Mouse (Mus musculus): Measurements from ENCODE around the gene Gbp10. TPM values are rescaled to one million over a fixed set of nuclear protein-coding genes. Genes with fewer than 3 reads are reported as not detected.
"Not testable (repeated sequence)": the region's sequence is repeated elsewhere in the genome, so short reads cannot be mapped to it uniquely, and the experiment has no call there.

The Gbp10 gene
- 0.90 and 1.4 TPM in 2 replicates for polyA plus RNA-seq (2012; rRNA removed)

DNA sequence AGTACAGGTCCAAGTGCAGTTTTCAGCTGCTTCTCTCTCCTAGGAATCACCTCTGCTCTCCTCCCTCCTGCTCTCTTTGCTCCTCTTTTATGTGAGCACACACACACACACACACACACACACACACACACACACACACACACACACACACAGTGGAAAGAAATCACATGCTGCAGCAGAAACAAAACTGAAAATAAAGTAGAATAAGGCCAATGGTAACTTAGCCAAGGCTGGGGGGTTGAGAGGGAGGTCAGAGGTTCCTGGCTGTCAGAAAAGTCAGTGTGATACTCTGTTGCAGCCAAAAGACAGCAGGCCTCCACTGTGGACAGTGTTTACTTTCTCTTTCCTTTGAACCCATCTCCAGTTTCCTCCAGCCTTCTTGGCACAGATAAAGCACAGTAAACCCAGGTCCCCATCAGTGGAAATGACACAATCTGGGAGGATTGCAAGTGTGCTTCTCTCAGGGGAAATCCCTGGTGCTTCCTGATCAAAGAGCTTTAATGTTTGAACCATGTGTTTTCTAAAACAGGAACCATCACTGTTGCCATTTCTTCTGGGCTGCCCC, at the start of gene Gbp10:
TSS of gene Gbp10 (minus strand) at position 51 of the 565 bp plus-strand sequence.
- H3K4me1 ChIP-seq (ENCODE audit: control insufficient read depth, insufficient read depth, low read length); H3K36me3 ChIP-seq (ENCODE audit: control insufficient read depth, insufficient read depth, low read length); H3K27me3 ChIP-seq (replicated peaks; ENCODE audit: control insufficient read depth, insufficient read depth, low read length); H3K4me3 ChIP-seq (ENCODE audit: insufficient read depth, low read depth, low read length): not testable (repeated sequence)
- DNase-seq = peak; percentile 52
- peak within 1 kb of the TSS; percentile 20; the same call in 1 of the 2 replicates for H3K27ac ChIP-seq (ENCODE audit: insufficient read depth, low read depth, low read length)

DNA sequence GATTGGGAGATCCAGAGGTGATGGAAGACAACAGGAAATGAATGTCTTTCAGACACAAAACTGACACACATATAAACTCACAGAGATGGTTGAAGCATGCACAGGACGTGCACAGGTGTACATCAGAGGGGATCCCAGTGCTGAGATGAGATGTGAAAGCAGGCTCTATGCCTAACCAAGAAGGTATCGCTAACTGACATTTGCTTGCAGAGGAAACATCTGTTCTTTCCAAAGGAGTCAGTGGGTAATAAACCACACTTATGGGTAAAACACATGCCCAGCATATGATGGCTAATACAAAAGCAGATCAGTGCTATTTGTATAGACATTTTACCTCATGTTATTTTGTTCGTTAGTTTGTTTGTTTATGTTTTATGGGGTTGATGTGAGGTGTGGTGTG, 21.3 kb upstream of the Gbp10 start:
- whole genome bisulfite sequencing = 100% methylated on average over 1 of the region's 3 CpGs
- not testable (repeated sequence) for H3K27ac ChIP-seq (ENCODE audit: insufficient read depth, low read depth, low read length); H3K4me1 ChIP-seq (ENCODE audit: control insufficient read depth, insufficient read depth, low read length); H3K27me3 ChIP-seq (replicated peaks; ENCODE audit: control insufficient read depth, insufficient read depth, low read length); H3K4me3 ChIP-seq (ENCODE audit: insufficient read depth, low read depth, low read length); H3K36me3 ChIP-seq (ENCODE audit: control insufficient read depth, insufficient read depth, low read length); DNase-seq

DNA sequence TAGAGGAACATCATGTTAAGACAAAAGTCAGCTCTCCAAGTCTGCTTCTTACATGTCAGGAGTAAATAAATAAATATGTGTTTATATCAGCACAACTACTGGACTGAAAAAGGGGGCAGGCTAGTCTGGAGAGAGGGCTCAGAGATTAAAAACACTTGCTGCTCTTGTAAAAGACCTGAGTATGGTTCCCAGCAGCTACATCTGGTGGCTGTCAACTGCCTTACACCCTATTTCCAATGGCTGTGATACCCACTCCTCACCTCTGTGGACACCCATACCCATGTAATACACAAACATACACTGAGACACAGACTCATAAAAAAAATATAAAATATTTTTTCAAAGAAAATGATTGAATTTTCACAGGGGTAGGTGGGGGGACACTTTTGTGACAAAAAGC, 13.2 kb upstream of the Gbp10 start:
- Histone ChIP-seq H3K27me3 (replicated peaks; ENCODE audit: control insufficient read depth, insufficient read depth, low read length) (no peaks in the 10 kb centered on the region), H3K36me3 (ENCODE audit: control insufficient read depth, insufficient read depth, low read length) (no peaks in the 10 kb centered on the region), H3K27ac (ENCODE audit: insufficient read depth, low read depth, low read length) (no peak overlapping the region), H3K4me1 (ENCODE audit: control insufficient read depth, insufficient read depth, low read length) (no peaks in the 10 kb centered on the region), H3K4me3 (ENCODE audit: insufficient read depth, low read depth, low read length) (no peak overlapping the region)
- DNase-seq = no peak
- TF ChIP-seq CTCF (conservative IDR thresholded peaks at IDR 0.05; ENCODE audit: insufficient read depth, insufficient read length, low read depth, low read length) (no peak), POLR2A (IDR thresholded peaks at IDR 0.05; ENCODE audit: low read depth, low read length) (no peak)

DNA sequence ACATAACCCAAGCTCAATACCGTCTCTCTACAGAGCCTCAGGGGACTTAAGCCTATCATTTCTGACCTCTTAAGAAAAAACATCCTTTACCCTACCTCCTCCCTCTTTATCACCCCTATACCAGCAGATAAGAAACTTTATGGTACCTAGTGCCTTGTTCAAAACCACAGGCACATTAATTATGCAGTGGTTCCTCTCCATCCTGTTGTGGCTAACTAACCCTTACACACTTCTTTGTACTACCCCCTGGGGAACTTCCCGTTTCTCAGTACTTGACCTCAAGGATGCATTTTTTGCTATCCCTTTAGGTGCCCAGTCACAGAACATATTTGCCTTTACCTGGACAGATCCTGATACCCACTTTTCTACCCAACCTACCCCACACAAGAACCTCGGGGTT, 5.4 kb upstream of the Gbp10 start:
- 71% methylated on average over 3 of the region's 3 CpGs for WGBS
- H3K27ac ChIP-seq (ENCODE audit: insufficient read depth, low read depth, low read length); H3K4me1 ChIP-seq (ENCODE audit: control insufficient read depth, insufficient read depth, low read length); H3K27me3 ChIP-seq (replicated peaks; ENCODE audit: control insufficient read depth, insufficient read depth, low read length); DNase-seq; H3K4me3 ChIP-seq (ENCODE audit: insufficient read depth, low read depth, low read length); H3K36me3 ChIP-seq (ENCODE audit: control insufficient read depth, insufficient read depth, low read length): not testable (repeated sequence)

DNA sequence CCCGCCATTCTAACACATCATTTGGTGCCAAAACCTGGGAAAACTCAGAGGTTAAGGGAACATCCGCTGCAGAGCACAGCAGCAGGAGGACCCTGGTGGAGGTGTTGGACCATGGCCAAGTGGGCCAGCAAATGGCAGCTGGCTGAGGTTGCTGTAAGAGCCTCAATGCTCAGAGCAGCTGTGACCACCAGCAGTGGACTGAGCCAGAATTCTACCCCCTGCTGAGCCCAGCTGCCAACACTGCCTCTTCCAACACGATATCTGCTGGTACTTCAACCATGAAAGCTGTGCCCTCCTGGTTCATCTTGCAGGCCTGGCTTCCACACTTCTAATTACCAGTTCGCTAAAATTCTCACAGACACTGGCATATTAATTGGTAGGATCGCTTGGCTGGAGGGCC, 1.6 kb upstream of the Gbp10 start:
- H3K4me3 ChIP-seq (ENCODE audit: insufficient read depth, low read depth, low read length); DNase-seq; H3K27ac ChIP-seq (ENCODE audit: insufficient read depth, low read depth, low read length); H3K4me1 ChIP-seq (ENCODE audit: control insufficient read depth, insufficient read depth, low read length); H3K27me3 ChIP-seq (replicated peaks; ENCODE audit: control insufficient read depth, insufficient read depth, low read length); H3K36me3 ChIP-seq (ENCODE audit: control insufficient read depth, insufficient read depth, low read length): not testable (repeated sequence)
- WGBS = 65% methylated on average over 5 of the region's 5 CpGs

DNA sequence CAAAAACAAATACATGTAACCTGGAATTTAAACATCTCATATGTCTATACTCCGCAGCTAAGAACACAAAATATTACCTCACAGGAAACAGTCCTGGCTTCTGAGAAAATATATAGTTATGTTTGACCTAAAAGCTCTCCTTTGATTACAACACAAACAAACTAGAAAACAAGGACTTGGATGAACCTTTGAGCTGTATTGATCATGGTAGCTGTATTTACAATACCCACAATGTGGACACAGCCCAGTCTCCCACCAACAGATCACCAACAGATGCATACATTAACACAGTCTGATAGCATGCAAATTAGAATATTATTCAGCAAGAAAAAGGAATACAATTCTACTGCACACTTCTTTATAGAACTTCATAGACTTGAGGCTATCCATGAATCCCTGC, 931 bp downstream of the Gbp10 start:
- WGBS = 68% methylated on average over 1 of the region's 1 CpGs
- not testable (repeated sequence) for DNase-seq; H3K27ac ChIP-seq (ENCODE audit: insufficient read depth, low read depth, low read length)

DNA sequence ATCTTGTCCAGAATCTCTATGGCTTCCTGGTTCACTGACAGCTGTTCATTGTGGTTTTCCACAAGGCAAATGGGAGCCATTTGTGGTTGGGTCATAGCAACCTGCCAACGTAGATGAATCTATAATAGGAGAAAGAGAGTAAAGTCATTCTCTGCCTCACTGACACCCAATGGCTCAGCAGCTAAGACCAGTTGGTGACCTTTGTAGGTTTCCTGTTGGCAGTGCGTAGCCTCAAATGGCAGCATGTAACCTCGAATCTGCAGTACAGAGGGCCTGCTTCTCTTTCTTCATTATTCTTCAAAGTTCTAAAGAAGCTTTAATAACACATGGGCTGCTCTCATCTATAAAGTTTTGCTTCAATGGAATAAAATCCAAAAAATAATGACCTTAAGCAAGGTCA, 3.3 kb downstream of the Gbp10 start:
- not testable (repeated sequence) for H3K4me3 ChIP-seq (ENCODE audit: insufficient read depth, low read depth, low read length); H3K27me3 ChIP-seq (replicated peaks; ENCODE audit: control insufficient read depth, insufficient read depth, low read length); DNase-seq; H3K27ac ChIP-seq (ENCODE audit: insufficient read depth, low read depth, low read length); H3K36me3 ChIP-seq (ENCODE audit: control insufficient read depth, insufficient read depth, low read length); H3K4me1 ChIP-seq (ENCODE audit: control insufficient read depth, insufficient read depth, low read length)
- WGBS = 88% methylated on average over 3 of the region's 3 CpGs

More for the DNA sequence above, 931 bp downstream of the Gbp10 start:
- not testable (repeated sequence) for H3K36me3 ChIP-seq (ENCODE audit: control insufficient read depth, insufficient read depth, low read length); H3K4me1 ChIP-seq (ENCODE audit: control insufficient read depth, insufficient read depth, low read length); H3K27me3 ChIP-seq (replicated peaks; ENCODE audit: control insufficient read depth, insufficient read depth, low read length); H3K4me3 ChIP-seq (ENCODE audit: insufficient read depth, low read depth, low read length)

DNA sequence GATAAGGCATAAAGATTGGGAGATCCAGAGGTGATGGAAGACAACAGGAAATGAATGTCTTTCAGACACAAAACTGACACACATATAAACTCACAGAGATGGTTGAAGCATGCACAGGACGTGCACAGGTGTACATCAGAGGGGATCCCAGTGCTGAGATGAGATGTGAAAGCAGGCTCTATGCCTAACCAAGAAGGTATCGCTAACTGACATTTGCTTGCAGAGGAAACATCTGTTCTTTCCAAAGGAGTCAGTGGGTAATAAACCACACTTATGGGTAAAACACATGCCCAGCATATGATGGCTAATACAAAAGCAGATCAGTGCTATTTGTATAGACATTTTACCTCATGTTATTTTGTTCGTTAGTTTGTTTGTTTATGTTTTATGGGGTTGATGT, 30.4 kb downstream of the Gbp10 start:
- no CpG with 5 or more reads among the region's 3 CpGs for WGBS
- not testable (repeated sequence) for H3K36me3 ChIP-seq (ENCODE audit: control insufficient read depth, insufficient read depth, low read length); H3K27me3 ChIP-seq (replicated peaks; ENCODE audit: control insufficient read depth, insufficient read depth, low read length); H3K4me1 ChIP-seq (ENCODE audit: control insufficient read depth, insufficient read depth, low read length); H3K4me3 ChIP-seq (ENCODE audit: insufficient read depth, low read depth, low read length); DNase-seq; H3K27ac ChIP-seq (ENCODE audit: insufficient read depth, low read depth, low read length)

DNA sequence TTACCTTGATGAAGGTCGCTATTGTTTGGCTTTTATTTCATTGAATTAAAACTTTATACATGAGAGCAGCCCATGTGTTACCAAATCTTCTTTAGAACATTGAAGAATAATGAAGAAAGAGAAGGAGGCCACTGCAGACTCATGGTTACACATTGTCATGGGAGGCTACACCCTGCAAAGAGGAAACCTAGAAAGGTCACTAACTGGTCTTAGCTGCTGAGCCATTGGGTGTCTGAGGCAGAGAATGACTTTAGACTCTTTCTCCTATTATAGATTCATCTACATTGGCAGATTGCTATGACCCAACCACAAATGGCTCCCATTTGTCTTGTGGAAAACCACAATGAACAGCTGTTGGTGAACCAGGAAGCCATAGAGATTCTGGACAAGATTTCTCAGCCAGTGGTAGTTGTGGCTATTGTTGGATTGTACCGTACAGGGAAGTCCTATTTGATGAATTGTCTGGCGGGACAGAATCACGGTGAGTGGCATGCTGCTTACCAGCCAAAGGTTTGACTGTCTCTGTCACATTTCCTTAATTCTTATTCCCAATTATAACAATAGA, 38.5 kb downstream of the Gbp10 start:
- DNase-seq = peak; percentile 4
- not testable (repeated sequence) for H3K4me1 ChIP-seq (ENCODE audit: control insufficient read depth, insufficient read depth, low read length); H3K36me3 ChIP-seq (ENCODE audit: control insufficient read depth, insufficient read depth, low read length); H3K27ac ChIP-seq (ENCODE audit: insufficient read depth, low read depth, low read length); H3K4me3 ChIP-seq (ENCODE audit: insufficient read depth, low read depth, low read length); H3K27me3 ChIP-seq (replicated peaks; ENCODE audit: control insufficient read depth, insufficient read depth, low read length)
- 82% methylated on average over 4 of the region's 4 CpGs for WGBS

DNA sequence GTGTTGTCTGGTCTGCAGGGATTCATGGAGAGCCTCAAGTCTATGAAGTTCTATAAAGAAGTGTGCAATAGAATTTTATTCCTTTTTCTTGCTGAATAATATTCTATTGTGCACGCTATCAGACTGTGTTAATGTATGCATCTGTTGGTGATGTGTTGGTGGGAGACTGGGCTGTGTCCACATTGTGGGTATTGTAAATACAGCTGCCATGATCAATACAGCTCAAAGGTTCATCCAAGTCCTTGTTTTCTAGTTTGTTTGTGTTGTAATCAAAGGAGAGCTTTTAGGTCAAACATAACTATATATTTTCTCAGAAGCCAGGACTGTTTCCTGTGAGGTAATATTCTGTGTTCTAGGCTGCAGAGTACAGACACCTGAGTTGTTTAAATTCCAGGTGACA, 40.2 kb downstream of the Gbp10 start:
- H3K4me3 ChIP-seq (ENCODE audit: insufficient read depth, low read depth, low read length); DNase-seq; H3K27me3 ChIP-seq (replicated peaks; ENCODE audit: control insufficient read depth, insufficient read depth, low read length); H3K4me1 ChIP-seq (ENCODE audit: control insufficient read depth, insufficient read depth, low read length); H3K36me3 ChIP-seq (ENCODE audit: control insufficient read depth, insufficient read depth, low read length); H3K27ac ChIP-seq (ENCODE audit: insufficient read depth, low read depth, low read length): not testable (repeated sequence)
- 93% methylated on average over 1 of the region's 1 CpGs for WGBS

DNA sequence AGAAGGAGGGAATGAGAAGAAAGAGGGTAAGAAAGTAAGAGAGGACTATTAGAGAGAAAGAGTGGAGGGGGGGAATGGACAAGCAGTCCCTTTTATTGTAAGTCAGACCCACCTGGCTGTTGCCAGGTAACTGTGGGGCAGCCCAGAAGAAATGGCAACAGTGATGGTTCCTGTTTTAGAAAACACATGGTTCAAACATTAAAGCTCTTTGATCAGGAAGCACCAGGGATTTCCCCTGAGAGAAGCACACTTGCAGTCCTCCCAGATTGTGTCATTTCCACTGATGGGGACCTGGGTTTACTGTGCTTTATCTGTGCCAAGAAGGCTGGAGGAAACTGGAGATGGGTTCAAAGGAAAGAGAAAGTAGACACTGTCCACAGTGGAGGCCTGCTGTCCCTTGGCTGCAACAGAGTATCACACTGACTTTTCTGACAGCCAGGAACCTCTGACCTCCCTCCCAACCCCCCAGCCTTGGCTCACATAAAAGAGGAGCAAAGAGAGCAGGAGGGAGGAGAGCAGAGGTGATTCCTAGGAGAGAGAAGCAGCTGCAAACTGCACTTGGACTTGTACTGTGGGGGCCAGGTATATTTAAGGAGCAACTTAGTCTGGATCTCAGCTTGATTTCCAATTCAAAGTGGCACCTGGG, 41.3 kb downstream of the Gbp10 start:
- not testable (repeated sequence) for H3K27me3 ChIP-seq (replicated peaks; ENCODE audit: control insufficient read depth, insufficient read depth, low read length); H3K27ac ChIP-seq (ENCODE audit: insufficient read depth, low read depth, low read length); H3K4me1 ChIP-seq (ENCODE audit: control insufficient read depth, insufficient read depth, low read length); H3K36me3 ChIP-seq (ENCODE audit: control insufficient read depth, insufficient read depth, low read length); H3K4me3 ChIP-seq (ENCODE audit: insufficient read depth, low read depth, low read length)
- DNase-seq = peak; percentile 2
